Mouse (Mus musculus): ENCODE measurements at regions not wholly inside any gene's neighbourhood (a gene's known extent, or its start where the extent isn't known, plus 50 kb on each side); places are given as distances from the start of the nearest gene placed in this dataset.

DNA sequence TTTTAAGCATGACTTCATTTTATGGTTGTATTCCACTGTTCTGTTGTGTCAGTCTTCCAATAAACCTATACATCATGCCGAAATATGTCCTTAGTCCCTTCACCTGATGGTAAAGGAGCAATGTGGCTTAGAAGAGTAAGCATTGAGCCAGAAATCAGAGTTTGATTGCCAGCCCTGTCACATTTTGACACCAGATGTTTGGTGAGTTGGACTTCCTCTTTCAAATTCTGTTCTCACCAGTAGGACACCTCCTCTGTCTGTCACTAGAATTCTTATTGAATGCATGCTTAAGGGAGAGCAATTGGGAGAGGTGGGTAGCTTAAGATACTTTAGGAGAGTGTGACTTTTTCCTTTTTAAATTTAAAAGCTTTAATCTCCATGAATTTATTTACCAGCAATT lies 779.1 kb upstream of the Gm8797 start:
- no peak for DNase-seq (ENCODE audit: low read depth)

DNA sequence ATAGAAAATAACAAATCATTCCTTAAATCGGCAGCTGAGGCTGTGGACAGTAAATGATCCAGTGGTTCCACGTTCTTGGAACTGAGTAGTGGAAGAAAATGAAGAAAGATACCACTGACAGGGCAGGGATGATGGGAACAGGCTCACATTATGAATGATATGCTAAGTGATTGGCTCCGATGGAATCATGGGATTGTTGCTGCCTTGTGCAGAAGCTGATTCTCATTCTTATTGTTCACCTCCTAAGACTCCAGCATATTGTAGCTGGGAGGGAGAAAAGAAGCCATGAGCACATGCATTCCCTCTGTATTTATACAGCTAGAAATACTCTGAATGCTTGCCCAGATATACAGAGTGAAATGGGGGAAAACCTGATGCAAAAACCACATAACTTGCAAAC lies 777.3 kb upstream of the Gm8797 start:
- DNase-seq (ENCODE audit: low read depth): no peak

DNA sequence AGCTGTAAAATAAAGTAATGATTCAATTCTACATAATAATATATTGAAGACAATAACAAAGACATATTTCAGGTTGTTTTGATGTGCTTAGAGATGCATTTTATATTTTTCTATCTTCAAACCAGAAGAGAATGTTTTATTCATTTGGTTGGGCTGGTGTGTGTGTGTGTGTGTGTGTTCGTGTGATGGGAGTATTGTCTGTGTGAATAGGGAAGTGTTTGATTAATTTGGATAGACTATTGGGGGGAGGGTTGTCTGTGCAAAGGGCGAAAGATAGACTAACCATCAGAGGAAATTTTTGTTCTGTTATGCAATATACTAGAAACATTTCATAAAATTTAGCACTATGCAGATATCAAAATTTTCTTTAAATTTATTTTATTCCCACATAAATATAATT lies 776.8 kb upstream of the Gm8797 start:
- no peak for DNase-seq (ENCODE audit: low read depth)

DNA sequence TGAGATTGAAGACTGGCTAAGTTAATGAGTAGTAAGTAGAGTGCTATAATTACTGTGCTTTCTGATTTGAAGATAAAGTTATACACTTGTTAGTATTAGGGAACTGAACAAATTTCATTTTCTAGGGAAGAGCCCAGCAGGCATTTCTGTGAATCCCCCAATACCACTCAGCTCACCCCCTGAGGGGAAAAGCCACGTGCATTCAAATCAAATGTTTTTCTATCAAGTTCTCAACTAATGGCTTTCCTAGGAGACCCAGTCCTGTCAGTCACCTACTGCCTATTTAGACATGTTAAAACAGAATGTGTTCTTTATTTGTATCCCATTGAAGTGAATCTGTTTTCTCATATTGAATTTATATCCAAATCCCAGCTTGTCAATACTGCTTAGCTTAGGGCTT lies 775.9 kb upstream of the Gm8797 start:
- no peak for DNase-seq (ENCODE audit: low read depth)

DNA sequence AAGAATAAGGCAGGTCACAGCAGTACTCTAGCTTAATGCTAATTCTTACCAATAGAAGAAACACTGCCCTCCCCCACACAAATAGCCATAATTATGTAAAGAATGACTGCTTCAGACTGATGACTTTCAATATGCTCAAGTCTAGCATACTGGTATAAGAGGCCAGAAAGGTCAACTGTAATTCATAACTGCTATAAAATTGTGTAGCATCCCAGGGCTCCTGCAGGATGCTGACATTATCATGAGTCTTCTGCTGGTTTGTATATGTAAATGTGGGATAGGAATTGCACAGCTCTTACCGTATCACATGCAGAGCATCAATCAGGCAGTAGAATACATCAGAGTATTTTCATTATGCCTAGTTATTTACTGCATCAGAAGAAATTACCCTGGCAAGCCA lies 774.3 kb upstream of the Gm8797 start:
- no peak for DNase-seq (ENCODE audit: low read depth)

DNA sequence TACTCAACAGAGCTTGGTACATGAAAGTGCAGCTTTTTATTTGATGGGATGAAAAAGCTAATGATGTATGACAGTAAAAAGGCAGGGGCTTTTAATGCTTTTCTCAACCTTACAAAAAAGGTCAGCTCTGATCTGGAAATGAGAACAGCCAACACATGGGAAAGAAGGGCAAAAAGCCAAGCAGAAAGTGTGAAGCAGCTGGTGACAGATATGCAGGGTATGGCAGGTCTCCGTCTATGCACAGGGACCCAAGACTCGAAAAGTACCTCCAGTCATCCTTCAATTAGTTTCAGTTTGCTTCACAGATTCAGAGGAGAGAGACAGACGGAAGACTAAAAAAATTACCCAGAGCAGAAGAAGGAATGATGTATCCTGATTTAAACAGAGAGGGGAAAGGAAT lies 732.9 kb upstream of the Gm8797 start:
- DNase-seq (ENCODE audit: low read depth): no peak

Measured in NIH3T3 (cell line).